Mouse (Mus musculus): ENCODE results near the gene Aldh16a1. TPM values are rescaled to one million over a fixed set of nuclear protein-coding genes. Genes with fewer than 3 reads are reported as not detected.

The Aldh16a1 gene
- polyA plus RNA-seq, 1 experiment from 2014 or later: 25.7 TPM

- no peaks in the 10 kb centered on the region for H3K9me3 ChIP-seq (ENCODE audit: control insufficient read depth, low read length)
- ATAC-seq (ENCODE audit: low FRiP score) (peak; percentile 80), DNase-seq (ENCODE audit: low spot score, missing footprints) (peak; percentile 94)
- H3K27me3 ChIP-seq (ENCODE audit: control insufficient read depth, insufficient read depth, low read length): peaks cover 77% of the 10 kb centered on the region
- H3K27ac ChIP-seq (ENCODE audit: low read depth, low read length): no peak overlapping the region
- no peaks in the 10 kb centered on the region for H3K36me3 ChIP-seq (ENCODE audit: control insufficient read depth, insufficient read depth, low read length)
- under 1% methylated on average over 34 of the region's 34 CpGs for WGBS
- peak overlapping the region; percentile 17 for H3K4me3 ChIP-seq (ENCODE audit: low read depth, low read length)
- peaks cover 5% of the 10 kb centered on the region for H3K4me1 ChIP-seq (ENCODE audit: control insufficient read depth, insufficient read depth, low read length)
- H3K9ac ChIP-seq (ENCODE audit: low read length): no peak overlapping the region
- H3K4me2 ChIP-seq: peak overlapping the region; percentile 42
Observed at GRCm38 (mm10) chr7:45182199-45182601, 27.8 kb upstream of the Aldh16a1 start.

- 0 out of 2 replicates have a peak overlapping the region, but pooled peaks have one; percentile 23 for H3K4me2 ChIP-seq
- no peak for DNase-seq (ENCODE audit: low spot score, missing footprints)
- WGBS: 5% methylated on average over 33 of the region's 35 CpGs
Observed at GRCm38 (mm10) chr7:45181540-45181939, 27.2 kb upstream of the Aldh16a1 start.

GRCm38 (mm10) chr7:45180896-45181477 lies 26.6 kb upstream of the Aldh16a1 start, which contains the start of gene Pth2:
TSS of gene Pth2 (plus strand) at chr7:45180995.
- H3K4me1 ChIP-seq (ENCODE audit: control insufficient read depth, insufficient read depth, low read length): peaks cover 8% of the 10 kb centered on the region
- H3K9me3 ChIP-seq (ENCODE audit: control insufficient read depth, low read length): no peaks in the 10 kb centered on the region
- peak within 1 kb of the TSS; percentile 5; the same call in 1 of the 2 replicates for H3K4me3 ChIP-seq (ENCODE audit: low read depth, low read length)
- H3K9ac ChIP-seq (ENCODE audit: low read length): no peak within 1 kb of the TSS
- H3K36me3 ChIP-seq (ENCODE audit: control insufficient read depth, insufficient read depth, low read length): no peaks in the 10 kb centered on the region
- H3K27me3 ChIP-seq (ENCODE audit: control insufficient read depth, insufficient read depth, low read length): peaks cover 89% of the 10 kb centered on the region
- 24% methylated on average over 20 of the region's 20 CpGs for WGBS
- no peak for ATAC-seq (ENCODE audit: low FRiP score)
- no peak within 1 kb of the TSS for H3K27ac ChIP-seq (ENCODE audit: low read depth, low read length)
- H3K4me2 ChIP-seq: 0 out of 2 replicates have a peak within 1 kb of the TSS, but pooled peaks have one; percentile 23
- no peak for DNase-seq (ENCODE audit: low spot score, missing footprints)

More at GRCm38 (mm10) chr7:45181540-45181939, 27.2 kb upstream of the Aldh16a1 start:
- ATAC-seq (ENCODE audit: low FRiP score): 0 out of 2 replicates have a peak, but pooled peaks have one; percentile 4
- Histone ChIP-seq H3K9me3 (ENCODE audit: control insufficient read depth, low read length) (no peaks in the 10 kb centered on the region), H3K9ac (ENCODE audit: low read length) (no peak overlapping the region), H3K27me3 (ENCODE audit: control insufficient read depth, insufficient read depth, low read length) (peaks cover 84% of the 10 kb centered on the region), H3K36me3 (ENCODE audit: control insufficient read depth, insufficient read depth, low read length) (no peaks in the 10 kb centered on the region), H3K4me1 (ENCODE audit: control insufficient read depth, insufficient read depth, low read length) (peaks cover 5% of the 10 kb centered on the region), H3K27ac (ENCODE audit: low read depth, low read length) (no peak overlapping the region), H3K4me3 (ENCODE audit: low read depth, low read length) (peak overlapping the region; percentile 5; the same call in 1 of the 2 replicates)

GRCm38 (mm10) chr7:45179469-45179868 lies 25.1 kb upstream of the Aldh16a1 start, which contains the start of gene Gfy:
TSS of gene Gfy (minus strand) at chr7:45179569.
- Histone ChIP-seq H3K4me3 (ENCODE audit: low read depth, low read length) (no peak within 1 kb of the TSS), H3K36me3 (ENCODE audit: control insufficient read depth, insufficient read depth, low read length) (no peaks in the 10 kb centered on the region), H3K4me1 (ENCODE audit: control insufficient read depth, insufficient read depth, low read length) (peaks cover 12% of the 10 kb centered on the region), H3K27me3 (ENCODE audit: control insufficient read depth, insufficient read depth, low read length) (peaks cover 99% of the 10 kb centered on the region), H3K4me2 (no peak within 1 kb of the TSS), H3K9me3 (ENCODE audit: control insufficient read depth, low read length) (no peaks in the 10 kb centered on the region), H3K9ac (ENCODE audit: low read length) (no peak within 1 kb of the TSS), H3K27ac (ENCODE audit: low read depth, low read length) (no peak within 1 kb of the TSS)
- ATAC-seq (ENCODE audit: low FRiP score): no peak
- WGBS: 26% methylated on average over 7 of the region's 7 CpGs
- DNase-seq (ENCODE audit: low spot score, missing footprints): no peak

GRCm38 (mm10) chr7:45178550-45178949 lies 24.2 kb upstream of the Aldh16a1 start:
- no peak for DNase-seq (ENCODE audit: low spot score, missing footprints)
- H3K27me3 ChIP-seq (ENCODE audit: control insufficient read depth, insufficient read depth, low read length): peaks cover 96% of the 10 kb centered on the region
- no peak overlapping the region for H3K9ac ChIP-seq (ENCODE audit: low read length)
- H3K4me2 ChIP-seq: no peak overlapping the region
- H3K27ac ChIP-seq (ENCODE audit: low read depth, low read length): no peak overlapping the region
- no peak overlapping the region for H3K4me3 ChIP-seq (ENCODE audit: low read depth, low read length)
- ATAC-seq (ENCODE audit: low FRiP score): no peak
- H3K4me1 ChIP-seq (ENCODE audit: control insufficient read depth, insufficient read depth, low read length): peaks cover 12% of the 10 kb centered on the region
- no peaks in the 10 kb centered on the region for H3K36me3 ChIP-seq (ENCODE audit: control insufficient read depth, insufficient read depth, low read length)
- no peaks in the 10 kb centered on the region for H3K9me3 ChIP-seq (ENCODE audit: control insufficient read depth, low read length)
- 26% methylated on average over 7 of the region's 7 CpGs for WGBS

GRCm38 (mm10) chr7:45176356-45176755 lies 22.0 kb upstream of the Aldh16a1 start:
- Histone ChIP-seq H3K4me1 (ENCODE audit: control insufficient read depth, insufficient read depth, low read length) (peaks cover 7% of the 10 kb centered on the region), H3K9ac (ENCODE audit: low read length) (peak overlapping the region; percentile 20; the same call in 1 of the 2 replicates), H3K9me3 (ENCODE audit: control insufficient read depth, low read length) (no peaks in the 10 kb centered on the region; the same call in 1 of the 2 replicates), H3K4me2 (peak overlapping the region; percentile 25), H3K27me3 (ENCODE audit: control insufficient read depth, insufficient read depth, low read length) (peaks cover 74% of the 10 kb centered on the region), H3K36me3 (ENCODE audit: control insufficient read depth, insufficient read depth, low read length) (no peaks in the 10 kb centered on the region), H3K27ac (ENCODE audit: low read depth, low read length) (no peak overlapping the region), H3K4me3 (ENCODE audit: low read depth, low read length) (peak overlapping the region; percentile 1; the same call in 1 of the 2 replicates)
- DNase-seq (ENCODE audit: low spot score, missing footprints): no peak
- 3% methylated on average over 30 of the region's 31 CpGs for WGBS
- ATAC-seq (ENCODE audit: low FRiP score): 0 out of 2 replicates have a peak, but pooled peaks have one; percentile 8

- H3K36me3 ChIP-seq (ENCODE audit: control insufficient read depth, insufficient read depth, low read length): no peaks in the 10 kb centered on the region
- peaks cover 7% of the 10 kb centered on the region for H3K4me1 ChIP-seq (ENCODE audit: control insufficient read depth, insufficient read depth, low read length)
- no peaks in the 10 kb centered on the region; the same call in 1 of the 2 replicates for H3K9me3 ChIP-seq (ENCODE audit: control insufficient read depth, low read length)
- WGBS: 2% methylated on average over 23 of the region's 23 CpGs
- peak overlapping the region; percentile 20; the same call in 1 of the 2 replicates for H3K9ac ChIP-seq (ENCODE audit: low read length)
- no peak for DNase-seq (ENCODE audit: low spot score, missing footprints)
- no peak overlapping the region for H3K27ac ChIP-seq (ENCODE audit: low read depth, low read length)
- peak overlapping the region; percentile 25 for H3K4me2 ChIP-seq
- ATAC-seq (ENCODE audit: low FRiP score): 0 out of 2 replicates have a peak, but pooled peaks have one; percentile 11
- peaks cover 71% of the 10 kb centered on the region for H3K27me3 ChIP-seq (ENCODE audit: control insufficient read depth, insufficient read depth, low read length)
- peak overlapping the region; percentile 1; the same call in 1 of the 2 replicates for H3K4me3 ChIP-seq (ENCODE audit: low read depth, low read length)
Observed at GRCm38 (mm10) chr7:45175929-45176328, 21.5 kb upstream of the Aldh16a1 start.

- Histone ChIP-seq H3K4me2 (no peak overlapping the region), H3K9me3 (ENCODE audit: control insufficient read depth, low read length) (no peaks in the 10 kb centered on the region; the same call in 1 of the 2 replicates), H3K36me3 (ENCODE audit: control insufficient read depth, insufficient read depth, low read length) (no peaks in the 10 kb centered on the region), H3K4me3 (ENCODE audit: low read depth, low read length) (no peak overlapping the region), H3K4me1 (ENCODE audit: control insufficient read depth, insufficient read depth, low read length) (peaks cover 7% of the 10 kb centered on the region), H3K27ac (ENCODE audit: low read depth, low read length) (no peak overlapping the region), H3K27me3 (ENCODE audit: control insufficient read depth, insufficient read depth, low read length) (peaks cover 66% of the 10 kb centered on the region), H3K9ac (ENCODE audit: low read length) (no peak overlapping the region)
- DNase-seq (ENCODE audit: low spot score, missing footprints) (peak; percentile 94), ATAC-seq (ENCODE audit: low FRiP score) (no peak)
- 2% methylated on average over 13 of the region's 13 CpGs for whole genome bisulfite sequencing
Observed at GRCm38 (mm10) chr7:45175398-45175797, 21.0 kb upstream of the Aldh16a1 start.
